Mouse (Mus musculus) right cerebral cortex, postnatal 4 days (tissue): ENCODE data around the gene Fam198a.

ENCODE experiments used
- DNase-seq: peaks from one replicate; pipeline ENCODE4 v3.0.0-alpha.2; 2022

Gene Fam198a

DNA sequence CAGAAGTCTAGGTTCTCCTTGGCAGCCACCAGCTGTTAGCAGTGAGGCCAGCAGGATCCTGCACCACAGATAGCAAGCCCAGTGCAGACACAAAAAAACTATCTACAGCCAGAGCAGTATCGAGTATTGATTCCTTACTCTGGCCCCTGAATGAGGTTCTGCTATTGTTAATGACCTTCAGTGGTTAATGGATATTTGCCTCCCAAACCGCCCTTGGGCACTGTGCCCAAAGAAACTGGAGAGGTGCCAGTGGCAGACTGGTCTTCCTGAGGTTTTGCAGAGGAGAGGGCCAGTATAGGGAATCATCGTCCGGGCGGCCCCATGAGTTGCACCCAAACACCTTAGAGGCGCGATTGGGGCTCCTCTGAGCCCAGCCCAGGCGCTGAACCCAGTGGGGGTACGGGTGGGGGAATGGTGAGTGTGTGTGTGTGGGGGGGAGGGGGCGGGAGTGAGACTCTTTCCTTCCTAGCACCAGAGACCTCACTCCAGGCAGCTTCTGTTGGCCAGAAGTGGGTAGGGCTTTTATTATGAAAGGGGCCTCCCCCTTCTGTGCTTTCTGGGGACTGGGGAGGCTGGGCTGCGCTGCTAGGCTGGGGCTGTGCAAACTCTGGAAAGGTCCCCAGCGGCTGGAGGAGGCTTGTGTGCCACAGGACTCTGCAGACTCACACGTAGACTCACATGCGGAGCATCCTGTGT is at the start of gene Fam198a:
TSS of gene Fam198a (plus strand) at position 571 of the 696 bp plus-strand sequence.
- DNase-seq: peak; percentile 73

DNA sequence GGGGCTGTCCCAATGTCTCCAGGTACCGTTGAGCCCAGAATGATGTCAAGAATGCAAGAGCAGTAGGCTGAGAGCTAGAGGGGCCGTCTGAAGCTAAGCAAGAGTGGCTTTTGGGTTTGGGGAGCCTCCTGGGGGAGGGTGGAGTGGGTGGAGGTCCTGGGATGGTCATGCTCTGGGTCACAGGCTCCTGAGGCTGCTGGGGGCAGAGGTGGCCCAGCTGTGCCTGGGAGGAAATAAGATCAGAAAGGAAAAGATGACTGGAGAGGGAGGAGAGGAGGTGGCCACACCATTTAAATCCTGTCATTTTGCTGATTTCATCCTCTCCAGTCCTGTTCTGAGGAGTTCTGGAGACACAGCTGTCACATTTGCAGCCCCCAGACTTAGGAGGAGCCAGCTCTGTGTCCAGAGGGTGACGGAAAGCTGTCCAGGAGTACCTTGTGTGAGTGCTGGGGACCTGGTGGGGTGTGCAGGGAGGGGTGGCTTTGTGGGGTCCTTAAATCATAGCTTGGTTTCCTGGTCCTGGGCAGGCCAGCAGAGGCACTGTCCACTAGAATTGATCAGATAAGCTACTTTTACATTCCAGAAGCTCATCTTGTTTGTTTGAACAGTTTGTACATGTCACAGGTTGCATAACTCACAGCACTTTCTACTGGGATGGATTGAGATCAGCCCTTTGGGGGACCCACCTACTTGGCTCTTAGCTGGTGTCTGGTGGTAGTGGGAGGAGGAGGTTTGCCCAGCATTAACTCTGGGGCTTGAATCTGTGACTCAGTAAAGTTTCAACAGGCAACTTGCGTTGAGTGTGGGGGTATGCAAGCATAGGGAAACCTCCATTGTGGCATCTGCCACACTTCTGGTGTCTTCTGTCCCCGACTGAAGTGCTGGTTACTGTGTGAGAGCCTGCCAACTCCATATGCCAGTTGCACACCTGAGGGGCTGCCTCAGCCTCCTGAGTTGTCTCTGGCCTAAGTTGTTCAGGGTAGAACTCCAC is 48.8 kb upstream of the Fam198a start:
- DNase-seq: peak; percentile 1

DNA sequence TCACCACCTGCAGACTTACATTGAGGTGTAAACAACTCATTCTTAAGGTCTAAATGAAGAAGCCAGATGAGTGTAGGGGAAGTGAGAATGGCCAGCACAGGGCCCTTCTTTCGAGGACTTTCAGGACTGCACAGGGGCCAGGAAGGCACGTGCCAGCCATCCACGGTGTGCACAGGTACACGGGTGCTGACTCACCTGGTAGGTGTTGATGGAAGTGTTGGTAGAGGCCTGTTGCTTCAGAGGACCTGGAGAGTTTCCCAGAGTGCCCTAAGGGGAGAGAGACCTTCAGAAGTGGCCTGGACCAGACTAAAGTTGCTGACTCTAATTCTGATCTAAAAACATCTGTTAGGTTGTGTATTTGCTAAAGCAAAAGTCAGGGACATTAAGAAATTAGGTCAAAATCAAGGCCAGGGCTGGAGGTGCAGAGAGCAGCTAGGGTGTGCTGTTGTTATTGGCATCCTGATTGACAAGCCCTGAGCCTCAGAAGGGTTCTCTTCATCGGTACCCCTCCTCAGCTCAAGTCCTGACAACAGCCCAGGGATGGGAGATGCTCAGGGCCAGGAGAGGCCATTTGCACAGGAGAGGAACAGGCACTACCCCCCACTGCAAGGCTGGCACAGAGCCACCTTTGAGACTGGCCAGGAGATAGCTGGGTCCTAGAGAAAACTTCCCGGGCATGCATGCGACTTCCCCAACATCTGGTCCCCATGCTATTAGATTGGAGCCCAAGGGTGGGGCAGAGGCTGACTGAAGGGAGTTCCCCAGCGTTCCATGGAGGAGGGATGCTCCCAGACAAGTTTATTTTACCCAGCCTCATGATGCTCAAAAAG is 47.1 kb upstream of the Fam198a start:
- DNase-seq: peak; percentile 3

DNA sequence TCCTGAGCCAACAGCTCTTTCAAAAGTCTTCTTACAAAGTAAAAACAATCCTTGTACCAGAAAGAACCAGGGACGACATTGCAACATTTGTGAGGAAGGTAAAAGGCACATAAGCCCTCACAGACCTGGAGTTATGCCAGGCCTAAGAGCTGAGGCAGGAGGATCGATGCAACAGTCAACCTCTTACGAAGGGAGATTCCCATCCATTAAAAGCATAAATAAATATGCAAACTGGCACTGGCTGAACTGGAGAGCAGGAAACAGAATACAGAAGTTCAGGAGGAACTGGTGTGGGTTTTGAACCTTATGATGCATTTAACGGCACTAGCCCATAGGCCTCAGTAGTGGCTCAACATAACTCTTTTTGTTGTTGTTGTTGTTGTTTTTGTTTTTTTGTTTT is 46.5 kb upstream of the Fam198a start:
- DNase-seq: peak; percentile 0

DNA sequence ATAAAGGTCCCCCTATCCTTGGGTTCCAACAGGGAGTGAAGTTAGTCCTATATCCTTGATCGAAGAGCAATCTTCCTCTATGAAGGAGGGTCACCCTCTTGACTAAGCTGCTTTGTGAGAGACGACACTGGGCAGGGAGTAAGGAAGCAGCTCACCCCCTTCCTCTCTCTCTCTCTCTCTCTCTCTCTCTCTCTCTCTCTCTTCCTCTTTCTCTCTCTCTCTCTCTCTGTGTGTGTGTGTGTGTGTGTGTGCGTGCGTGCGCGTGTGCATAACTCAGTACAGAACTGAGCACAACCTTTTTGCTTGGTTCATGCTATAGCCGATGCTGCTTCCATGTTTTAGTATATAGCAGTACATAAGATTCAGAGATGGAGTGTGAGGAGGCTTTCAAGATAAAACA is 45.8 kb upstream of the Fam198a start:
- no peak for DNase-seq

DNA sequence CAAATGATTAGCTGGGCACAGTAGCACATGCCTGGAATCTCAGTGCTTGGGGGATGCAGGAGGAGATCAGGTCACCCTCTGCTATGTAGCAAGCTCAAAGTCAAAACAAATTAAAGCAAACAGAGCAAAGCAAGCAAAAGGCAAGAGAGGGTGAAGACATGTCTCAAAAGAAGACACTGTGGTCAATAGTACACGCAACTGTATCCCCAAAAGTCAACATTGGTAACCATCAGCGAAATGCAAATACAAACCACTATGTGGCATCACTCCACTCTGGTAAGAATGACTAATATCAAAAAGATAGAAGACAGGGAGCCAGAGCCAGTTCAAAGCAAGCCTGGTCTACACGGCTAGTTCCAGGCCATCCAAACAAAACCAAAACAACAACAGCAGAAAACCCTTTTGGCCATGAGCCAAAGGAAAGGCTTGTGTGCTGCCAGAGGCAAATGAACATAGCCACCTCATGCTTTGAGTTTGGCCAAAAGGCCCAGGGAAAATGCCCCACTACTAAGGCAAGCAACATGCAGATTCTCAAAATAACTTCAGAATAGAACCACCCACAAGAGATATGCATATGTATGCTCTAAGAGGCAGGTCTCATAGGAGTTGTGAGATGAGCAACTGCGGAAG is 45.1 kb upstream of the Fam198a start:
- DNase-seq: no peak

DNA sequence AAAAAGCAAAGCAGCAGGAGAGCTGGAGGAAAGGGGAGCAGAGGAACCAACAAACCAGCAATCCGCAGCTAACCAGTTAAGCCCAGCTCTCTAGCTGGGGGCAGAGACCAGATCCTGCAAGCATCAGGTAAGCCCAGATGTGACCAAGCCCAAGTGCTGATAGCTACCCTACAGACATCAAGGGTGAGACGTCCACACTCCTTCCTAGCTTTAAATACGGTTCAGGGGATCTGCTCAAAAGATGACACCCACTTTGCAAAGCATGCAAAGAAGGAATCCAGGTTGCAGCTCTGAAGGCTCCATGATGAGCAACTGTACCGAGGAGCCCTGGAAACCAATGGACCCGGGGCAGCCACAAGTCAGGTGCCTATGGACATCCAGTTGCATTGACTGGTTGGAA is 44.3 kb upstream of the Fam198a start:
- DNase-seq: no peak

DNA sequence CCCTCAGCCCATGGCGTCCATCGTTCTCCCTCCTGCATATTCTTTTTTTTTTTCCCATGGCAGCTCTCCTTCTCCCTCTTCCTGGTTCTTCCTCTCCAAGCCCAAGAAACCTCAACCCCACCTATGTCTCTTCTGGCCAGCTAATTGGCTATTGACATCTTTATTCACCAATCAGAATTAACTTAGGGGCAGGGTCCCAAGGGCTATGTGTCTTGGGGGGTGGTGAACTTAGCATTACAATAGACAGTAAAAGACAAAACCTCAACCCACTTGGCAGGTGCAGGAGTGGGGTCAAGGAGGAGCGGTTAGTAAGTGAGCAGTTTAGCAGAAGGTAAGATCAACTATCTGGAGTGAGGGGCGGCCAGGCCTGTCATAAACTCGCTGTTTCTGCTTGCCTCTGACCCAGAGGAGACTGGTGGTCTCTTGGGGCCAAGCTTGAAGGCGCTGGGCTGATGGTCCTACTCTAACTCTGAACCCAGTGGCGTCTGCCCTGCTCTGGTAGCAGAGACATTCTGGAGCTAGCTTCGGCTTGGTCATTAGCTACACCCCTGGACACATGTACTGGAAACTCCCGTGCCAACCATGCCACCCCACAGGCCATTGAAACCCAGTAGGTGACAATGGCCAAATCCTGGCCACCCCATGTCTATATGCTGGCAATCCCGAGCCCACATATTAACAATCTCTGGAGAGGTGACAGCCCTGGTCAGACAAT is 43.3 kb upstream of the Fam198a start:
- peak; percentile 0 for DNase-seq

DNA sequence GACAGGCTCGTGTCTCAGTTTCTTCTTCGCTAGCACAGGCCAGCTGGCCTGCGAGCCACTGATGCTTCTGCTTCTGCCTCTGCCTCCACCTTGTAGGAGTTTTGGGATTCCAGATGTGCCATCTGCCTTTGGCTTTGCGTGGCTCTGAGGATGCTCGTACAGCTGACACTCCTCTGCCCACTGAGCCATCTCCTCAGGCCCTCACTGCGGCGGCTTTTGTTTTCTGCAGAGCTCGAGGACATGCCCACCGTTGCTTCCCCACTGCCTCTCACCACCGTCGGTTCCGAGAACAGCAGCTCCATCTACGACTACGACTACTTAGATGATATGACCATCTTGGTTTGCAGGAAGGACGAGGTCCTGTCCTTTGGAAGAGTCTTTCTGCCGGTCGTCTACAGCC is 42.5 kb upstream of the Fam198a start:
- no peak for DNase-seq

DNA sequence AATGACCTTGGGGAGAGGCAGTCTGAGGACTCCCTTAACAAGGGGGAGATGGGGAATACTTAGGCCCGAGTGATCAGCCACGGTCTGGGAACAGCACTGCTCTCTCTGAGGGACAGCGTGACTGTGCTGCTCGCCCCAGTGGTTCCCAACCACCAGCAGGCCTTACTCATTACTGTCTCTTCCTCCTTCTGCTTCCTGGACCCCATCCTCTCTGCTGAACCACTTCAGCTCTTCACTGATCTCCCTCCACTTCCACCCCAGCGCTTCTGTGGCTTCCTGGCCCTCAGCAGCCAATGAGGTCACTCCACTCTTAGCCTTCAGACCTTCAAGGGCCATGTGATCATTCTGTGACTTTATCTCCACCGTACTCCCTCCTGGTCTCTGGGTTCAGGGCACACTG is 41.2 kb upstream of the Fam198a start:
- no peak for DNase-seq

DNA sequence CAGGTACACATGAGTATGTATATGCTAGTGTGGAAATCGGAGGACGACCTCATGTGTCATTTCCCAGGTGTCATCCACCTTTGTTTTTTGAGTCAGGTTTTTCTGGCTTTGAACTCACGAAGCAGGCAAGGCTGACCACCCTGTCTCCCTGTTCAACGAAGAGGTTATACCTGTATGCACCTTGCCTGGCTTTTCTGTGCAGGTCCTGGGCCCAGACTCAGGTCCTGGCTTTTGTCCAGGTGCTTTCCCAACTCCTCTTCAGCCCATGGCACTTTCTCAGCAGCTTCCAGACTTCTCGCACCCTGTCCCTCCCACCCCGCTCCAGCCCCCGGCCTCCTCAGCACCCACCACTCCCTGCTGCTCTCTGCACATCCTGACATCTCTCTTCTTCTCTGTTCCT is 39.6 kb upstream of the Fam198a start:
- no peak for DNase-seq

DNA sequence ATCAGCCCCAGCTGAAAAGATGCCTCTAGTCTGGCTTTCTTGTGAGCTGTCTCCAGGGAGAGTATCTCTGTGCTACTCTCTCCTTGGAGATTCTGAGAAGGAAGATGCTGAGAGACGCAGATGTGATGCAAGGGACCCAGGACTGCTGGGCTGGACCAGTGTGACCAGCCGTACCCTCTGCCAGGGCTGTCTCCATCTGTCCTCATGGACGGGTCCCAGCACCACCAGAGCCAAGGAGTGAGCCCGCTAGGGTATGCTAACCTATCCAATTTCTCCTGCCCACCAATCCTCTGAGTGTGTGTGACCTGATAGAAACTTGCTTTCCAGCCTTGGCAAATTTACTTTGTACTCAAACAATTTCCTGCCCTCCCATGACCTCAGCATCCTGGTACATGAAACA is 38.0 kb upstream of the Fam198a start:
- no peak for DNase-seq

DNA sequence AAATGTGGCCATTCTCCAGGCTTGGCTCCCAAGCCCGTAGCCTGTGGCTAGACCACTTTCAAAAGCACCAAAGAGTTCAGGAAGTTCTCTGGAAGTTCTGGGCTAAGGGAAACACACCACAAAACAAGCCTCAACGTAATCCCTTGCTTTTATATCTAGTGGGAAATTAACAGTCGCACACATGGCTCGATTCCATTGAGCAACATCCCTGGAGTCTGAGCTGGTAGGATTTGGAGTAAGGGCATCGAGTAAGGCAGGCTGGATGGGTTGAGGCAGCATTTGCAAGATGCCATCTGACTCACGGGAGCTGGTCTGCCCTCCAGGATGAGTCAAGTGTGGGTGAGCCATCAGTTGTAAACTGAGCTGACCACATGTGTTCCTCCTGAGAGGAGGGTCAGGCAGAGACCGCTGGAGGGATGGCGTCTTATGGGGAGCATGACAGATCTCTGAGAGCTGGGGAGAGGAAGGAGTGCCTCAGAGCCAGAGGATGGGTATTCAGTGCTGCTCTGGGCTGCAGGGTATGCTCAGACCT is 36.5 kb upstream of the Fam198a start:
- no peak for DNase-seq

DNA sequence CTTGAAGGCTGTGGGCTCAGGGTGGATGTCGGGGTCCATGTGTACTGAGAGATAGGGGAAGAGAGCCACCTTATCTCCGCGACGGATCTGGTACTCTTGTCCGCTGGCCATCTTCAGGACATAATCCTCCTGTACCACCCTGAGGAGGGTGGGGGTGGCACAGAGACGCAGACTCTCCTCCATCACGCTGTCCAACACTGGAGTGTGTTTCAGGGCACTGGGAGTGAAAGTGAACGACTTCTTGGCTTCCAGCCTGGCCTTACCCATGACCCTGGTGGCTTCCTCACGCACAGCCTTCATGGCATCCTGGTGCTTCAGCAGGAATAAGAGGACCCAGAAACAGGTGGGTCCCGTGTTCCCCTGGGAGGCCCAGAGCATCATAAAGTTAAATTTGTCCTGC is 35.7 kb upstream of the Fam198a start:
- no peak for DNase-seq

DNA sequence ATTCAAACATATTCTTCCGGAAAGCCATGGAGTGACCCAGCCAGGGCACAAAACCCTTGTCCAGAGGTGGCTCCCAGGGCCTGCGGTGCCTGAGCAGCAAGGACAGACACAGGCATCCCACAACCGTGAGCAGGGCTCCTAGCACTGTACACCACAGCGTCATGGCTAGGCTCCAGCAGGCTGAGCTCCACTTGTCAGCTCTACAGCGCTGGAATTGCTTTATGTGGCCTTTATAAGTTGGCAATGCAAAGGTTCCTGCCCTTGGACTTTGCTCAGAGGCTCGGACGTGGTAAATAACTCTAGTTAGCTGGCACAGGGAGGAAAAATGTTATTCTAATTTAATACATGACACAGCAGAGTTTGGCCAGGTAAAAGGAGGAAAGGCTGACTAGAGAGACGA is 34.7 kb upstream of the Fam198a start, which contains the start of gene Cyp8b1:
TSS of gene Cyp8b1 (minus strand) at position 204 of the 400 bp plus-strand sequence.
- DNase-seq: no peak

DNA sequence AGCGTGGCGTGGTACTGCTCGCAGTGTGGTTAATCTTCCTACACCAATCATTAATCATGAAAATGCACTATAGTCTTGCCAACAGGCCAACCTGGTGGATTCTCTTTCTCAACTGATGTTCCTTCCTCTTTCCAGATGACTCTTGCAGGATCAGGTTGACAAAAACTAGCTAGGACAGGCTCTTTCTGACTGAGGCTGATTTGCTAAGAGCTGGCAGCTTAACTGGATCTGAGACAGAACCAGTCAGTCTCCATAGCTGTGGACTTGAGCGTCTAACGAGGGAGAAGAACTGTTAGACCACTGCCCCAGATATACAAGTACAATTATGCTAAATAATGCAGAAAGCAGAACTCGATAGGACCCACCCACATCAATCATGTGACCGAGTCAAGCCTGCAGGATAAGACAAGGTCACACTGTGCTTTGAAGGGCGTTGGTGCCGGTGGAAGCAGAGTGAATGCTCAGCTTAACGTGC is 31.7 kb upstream of the Fam198a start:
- no peak for DNase-seq

DNA sequence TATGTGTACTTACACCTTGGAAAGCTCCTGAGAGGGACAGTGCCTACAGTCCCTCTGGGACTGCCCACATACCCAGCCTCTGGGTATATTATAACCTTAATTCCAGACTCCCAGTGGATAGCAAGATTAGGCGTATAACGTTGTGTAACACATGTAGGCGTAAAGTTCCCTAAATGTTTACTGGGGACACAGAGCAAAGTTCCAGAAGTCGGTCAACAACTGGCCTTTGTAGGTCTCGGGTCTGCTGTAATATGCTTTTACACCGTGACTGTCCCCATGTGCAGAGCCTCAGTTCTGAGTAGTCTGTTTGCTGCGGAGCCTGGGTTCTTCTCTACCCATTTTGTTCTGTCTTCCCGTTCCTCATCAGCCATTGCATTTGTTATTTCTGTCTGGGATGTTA is 27.3 kb upstream of the Fam198a start:
- DNase-seq: no peak

DNA sequence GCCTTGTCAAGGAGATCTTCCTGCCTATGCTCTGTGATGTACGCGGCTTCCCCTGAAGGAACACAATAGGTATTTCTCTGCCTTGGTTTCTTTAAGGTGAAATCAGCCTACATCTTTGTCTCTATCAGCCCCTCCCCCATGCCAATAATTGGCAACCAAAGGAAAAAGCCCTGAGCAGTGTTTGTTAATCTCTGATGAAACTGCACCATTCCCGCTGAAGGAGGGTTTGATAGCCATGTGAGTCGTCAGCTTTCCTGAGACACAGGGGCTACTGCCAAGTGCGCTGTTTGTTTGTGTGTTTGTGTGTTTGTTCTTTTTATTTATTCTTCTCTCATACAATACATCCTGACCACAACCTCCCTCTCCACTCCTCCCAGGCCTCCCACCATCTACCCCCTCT is 26.9 kb upstream of the Fam198a start:
- no peak for DNase-seq

DNA sequence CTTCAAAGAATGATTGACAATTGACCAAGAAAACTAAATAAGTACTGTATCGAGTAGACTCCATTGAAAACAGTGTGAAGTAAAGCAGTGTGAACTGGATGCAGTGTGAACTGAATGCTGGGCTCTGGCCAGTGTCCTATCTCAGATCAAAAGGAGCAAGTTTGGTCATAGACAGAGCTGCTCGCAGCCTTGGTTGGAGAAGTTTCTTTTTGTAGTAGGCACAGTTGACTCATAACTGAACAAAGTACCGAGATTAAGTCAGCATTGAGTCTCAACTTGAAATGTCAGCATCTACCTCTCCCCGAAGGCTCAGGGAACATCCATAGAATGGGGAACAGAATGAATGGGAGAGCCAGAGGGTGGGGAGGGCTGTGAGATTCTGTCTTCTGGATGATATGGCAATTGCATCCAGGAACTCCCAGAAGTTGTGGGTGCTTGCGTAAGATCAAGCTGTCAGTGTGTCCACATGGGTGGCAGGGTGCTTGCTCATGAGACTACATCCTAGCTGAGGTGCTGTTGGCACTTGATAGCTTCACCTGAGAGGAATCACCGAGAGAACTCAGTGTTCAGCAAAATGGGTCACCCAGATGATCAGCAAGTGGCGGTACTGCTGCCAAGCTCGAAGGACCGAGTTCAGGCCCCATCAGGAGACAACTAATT is 25.8 kb upstream of the Fam198a start:
- no peak for DNase-seq

DNA sequence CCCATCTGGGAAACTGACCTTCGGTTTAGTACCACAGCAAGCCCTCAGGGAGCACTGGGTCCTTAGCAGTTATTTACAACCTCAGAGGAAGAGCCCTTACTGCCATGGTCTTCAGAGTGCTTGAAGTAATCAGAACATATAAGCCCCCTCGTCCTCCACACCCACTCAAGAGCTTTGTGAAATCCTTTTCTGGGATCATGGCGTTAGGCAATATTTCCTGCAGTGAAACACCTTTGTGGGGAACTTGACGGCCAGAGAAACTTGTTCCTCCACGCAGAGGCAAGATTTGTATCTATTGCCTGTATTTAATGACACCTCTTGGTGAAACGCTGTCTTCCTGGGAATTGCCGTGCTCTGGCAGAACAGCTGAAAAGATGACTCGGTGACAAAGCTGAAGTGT is 24.8 kb upstream of the Fam198a start:
- no peak for DNase-seq
